Comparison of ENCODE assay signal across 23 mouse cellular contexts in the genomic region with DNA sequence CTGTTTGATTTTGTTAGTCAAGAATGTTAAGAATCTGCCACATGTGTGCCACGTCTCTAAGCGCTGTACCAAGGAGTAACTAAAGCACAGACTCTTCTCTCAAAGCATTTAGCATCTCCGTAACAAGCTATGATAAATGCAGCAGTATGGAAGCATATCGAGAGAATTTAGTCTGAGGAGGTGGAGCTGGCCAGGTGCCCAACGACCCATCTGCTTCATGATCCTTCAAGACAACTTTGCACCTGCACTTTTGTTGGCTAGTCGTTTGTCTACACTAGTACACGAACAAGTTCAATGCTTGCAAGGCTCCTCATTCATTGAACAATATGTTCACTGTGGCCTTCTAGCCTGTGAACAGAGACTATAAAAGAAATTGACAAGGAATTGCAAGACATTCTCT.
A peak's percentile ranks its signal among the peaks of the same experiment; 100 is the strongest.
DNase-seq lines count a peak whose midpoint lies in the region; ATAC-seq lines count a peak whose summit lies in the region.
"Had no signal": no experiment of that assay in that cellular context is flagged by ENCODE, and none has a peak within 500 bp of the region (broad histone marks: within the 10 kb centered on the region; RNA-seq: fewer than 3 reads in every experiment).

No protein-coding gene starts in this region.

- H3K27ac ChIP-seq in intestine, embryonic 14.5 days (ENCODE audit: low read depth), result no peak overlapping the region
- no peak overlapping the region for H3K27ac ChIP-seq in intestine, embryonic 16.5 days (ENCODE audit: low read length)
- H3K27ac ChIP-seq: embryonic facial prominence, embryonic 13.5 days; hindbrain, embryonic 10.5 days; limb, embryonic 10.5 days; midbrain, embryonic 13.5 days; neural tube, embryonic 15.5 days had no signal

- DNase-seq in intestine, embryonic 14.5 days (ENCODE audit: low spot score), result peak; percentile 33
- DNase-seq in brain, adult 2 months (ENCODE audit: low read depth, low spot score), result peak; percentile 44
- peak; percentile 21 to 50 for DNase-seq in frontal cortex, adult 2 months (ENCODE audit: extremely low spot score in 1 of 2, low spot score in 1 of 2)
- peak; percentile 14 to 19 for DNase-seq in left cerebral cortex, postnatal 36 days (ENCODE audit: low spot score in 2 of 2)
- no peak for DNase-seq in neural tube, embryonic 10.5 days (ENCODE audit: extremely low spot score, low spot score)
- DNase-seq: adrenal gland, postnatal 36 days; cerebellum, adult 8-10 months; gastrocnemius, postnatal 14 days; kidney, adult 9 months; liver, postnatal 0 days; lung, postnatal 10 days; thymus, postnatal 36 days had no signal

- H3K36me3 ChIP-seq in intestine, embryonic 14.5 days (ENCODE audit: control insufficient read depth, insufficient read depth, low read length), result no peaks in the 10 kb centered on the region
- H3K36me3 ChIP-seq in intestine, embryonic 16.5 days (ENCODE audit: control insufficient read depth, insufficient read depth, low read length), result no peaks in the 10 kb centered on the region
- H3K36me3 ChIP-seq: embryonic facial prominence, embryonic 13.5 days; hindbrain, embryonic 10.5 days; limb, embryonic 10.5 days; midbrain, embryonic 13.5 days; neural tube, embryonic 15.5 days had no signal

- H3K4me3 ChIP-seq in intestine, embryonic 14.5 days (ENCODE audit: low read depth, low read length), result no peak overlapping the region
- no peak overlapping the region for H3K4me3 ChIP-seq in intestine, embryonic 16.5 days (ENCODE audit: low read length)
- H3K4me3 ChIP-seq: embryonic facial prominence, embryonic 13.5 days; hindbrain, embryonic 10.5 days; limb, embryonic 10.5 days; midbrain, embryonic 13.5 days; myocyte; neural tube, embryonic 15.5 days had no signal

- intact Hi-C loops in left cerebral cortex, postnatal 36 days (cut with DNase I), result no loop called here

- 74% methylated on average over 7 of the region's 7 CpGs for WGBS in intestine, embryonic 14.5 days
- 72% methylated on average over 7 of the region's 7 CpGs for WGBS in intestine, embryonic 16.5 days

- no peaks in the 10 kb centered on the region for H3K9me3 ChIP-seq in intestine, embryonic 14.5 days (ENCODE audit: control insufficient read depth, low read length)
- H3K9me3 ChIP-seq in intestine, embryonic 16.5 days (ENCODE audit: control insufficient read depth, low read length), result no peaks in the 10 kb centered on the region
- H3K9me3 ChIP-seq: embryonic facial prominence, embryonic 13.5 days; hindbrain, embryonic 10.5 days; limb, embryonic 10.5 days; midbrain, embryonic 13.5 days; neural tube, embryonic 15.5 days had no signal

- H3K4me2 ChIP-seq in intestine, embryonic 14.5 days (ENCODE audit: low read length), result no peak overlapping the region
- H3K4me2 ChIP-seq in intestine, embryonic 16.5 days (ENCODE audit: low read depth, low read length), result no peak overlapping the region
- H3K4me2 ChIP-seq: embryonic facial prominence, embryonic 13.5 days; midbrain, embryonic 13.5 days; neural tube, embryonic 15.5 days had no signal

- no peaks in the 10 kb centered on the region for H3K4me1 ChIP-seq in intestine, embryonic 14.5 days (replicated peaks; ENCODE audit: control insufficient read depth, insufficient read depth, low read length)
- H3K4me1 ChIP-seq in intestine, embryonic 16.5 days (ENCODE audit: control insufficient read depth, insufficient read depth, low read length), result no peaks in the 10 kb centered on the region
- H3K4me1 ChIP-seq: embryonic facial prominence, embryonic 13.5 days; hindbrain, embryonic 10.5 days; limb, embryonic 10.5 days; midbrain, embryonic 13.5 days; neural tube, embryonic 15.5 days had no signal

- H3K9ac ChIP-seq in intestine, embryonic 14.5 days (ENCODE audit: low read length), result no peak overlapping the region
- no peak overlapping the region for H3K9ac ChIP-seq in intestine, embryonic 16.5 days (ENCODE audit: low read depth, low read length)
- H3K9ac ChIP-seq: embryonic facial prominence, embryonic 13.5 days; liver, postnatal 0 days; midbrain, embryonic 13.5 days; neural tube, embryonic 15.5 days had no signal

- H3K27me3 ChIP-seq in intestine, embryonic 14.5 days (replicated peaks; ENCODE audit: control insufficient read depth, insufficient read depth, low read length), result no peaks in the 10 kb centered on the region
- no peaks in the 10 kb centered on the region for H3K27me3 ChIP-seq in intestine, embryonic 16.5 days (replicated peaks; ENCODE audit: control insufficient read depth, insufficient read depth, low read length)
- H3K27me3 ChIP-seq: embryonic facial prominence, embryonic 13.5 days; midbrain, embryonic 13.5 days; neural tube, embryonic 15.5 days had no signal

- ATAC-seq in intestine, embryonic 14.5 days (replicated peaks; ENCODE audit: low FRiP score, low TSS enrichment, low read depth), result no peak
- no peak for ATAC-seq in intestine, embryonic 16.5 days
- ATAC-seq in megakaryocyte, adult 5-6 weeks (ENCODE audit: poor library complexity, severe bottlenecking), result no peak
- ATAC-seq in granulocyte monocyte progenitor cell, adult 5-6 weeks (replicated peaks; ENCODE audit: poor library complexity, severe bottlenecking), result no peak
- ATAC-seq: forebrain, embryonic 16.5 days; inflammation-experienced regulatory T-cells, adult 6 months; liver, postnatal 0 days; midbrain, embryonic 13.5 days had no signal
